Mouse (Mus musculus) CH12.LX (cell line): Measurements from ENCODE around the gene Ap1s3. TPM values are rescaled to one million over a fixed set of nuclear protein-coding genes. Genes with fewer than 3 reads are reported as not detected.

ENCODE experiments used
- DNase-seq: peaks from one replicate; pipeline ENCODE4 v3.0.0-alpha.2; 2013; ENCODE audit errors: extremely low read depth
- H3K27ac ChIP-seq: 2 replicates; pipeline ENCODE4 v1.5.1; 2012; ENCODE audit warnings: low read depth, mild to moderate bottlenecking, control low read depth, moderate library complexity; ENCODE audit not compliant: insufficient read depth
- H3K27me3 ChIP-seq: replicated peaks from 2 replicates; pipeline ENCODE3; 2012; ENCODE audit warnings: inconsistent platforms
- H3K36me3 ChIP-seq, 2 experiments: replicated peaks in 1 of 2; 2 replicates each; pipeline versions ENCODE3 to v1.6.1; 2012; ENCODE audit warnings: inconsistent platforms in 1 of 2, low read length in 1 of 2, mild to moderate bottlenecking in 1 of 2, mixed read lengths in 1 of 2, moderate library complexity in 1 of 2; ENCODE audit not compliant: control insufficient read depth in 1 of 2, insufficient read depth in 1 of 2
- H3K4me1 ChIP-seq, 2 experiments: 2 replicates each; pipeline ENCODE4 v1.6.1; 2012; ENCODE audit warnings: inconsistent platforms in 1 of 2, moderate library complexity in 1 of 2; ENCODE audit not compliant: insufficient read depth in 2 of 2, control insufficient read depth in 1 of 2
- H3K4me2 ChIP-seq: 2 replicates; pipeline ENCODE4 v1.6.1; 2012; ENCODE audit warnings: low read depth, mild to moderate bottlenecking, control low read depth; ENCODE audit not compliant: poor library complexity, insufficient read depth, severe bottlenecking
- H3K4me3 ChIP-seq, 3 experiments: fragments of 150-350 bp in 1 of 3; sonication (generic) in 1 of 3; replicated peaks in 1 of 3; 2 replicates each; pipeline versions ENCODE3 to v1.5.1; 2011 to 2012; ENCODE audit warnings: low read depth in 2 of 3, low read length in 2 of 3, mild to moderate bottlenecking in 2 of 3, moderate library complexity in 2 of 3, control low read depth in 1 of 3, improper control_type of control experiment in 1 of 3, inconsistent platforms in 1 of 3, mixed read lengths in 1 of 3; ENCODE audit not compliant: poor library complexity in 1 of 3
- H3K79me2 ChIP-seq: replicated peaks from 2 replicates; pipeline ENCODE4 v1.6.1; 2012; ENCODE audit warnings: mild to moderate bottlenecking, moderate library complexity; ENCODE audit not compliant: control insufficient read depth, poor library complexity, insufficient read depth, severe bottlenecking; ENCODE audit errors: extremely low read depth
- H3K9ac ChIP-seq: 2 replicates; pipeline ENCODE4 v1.6.1; 2012; ENCODE audit warnings: low read depth, mild to moderate bottlenecking, control low read depth, moderate library complexity; ENCODE audit not compliant: insufficient read depth
- H3K9me3 ChIP-seq: replicated peaks from 2 replicates; pipeline ENCODE3; 2012; ENCODE audit warnings: low read length, inconsistent platforms, mixed read lengths
- BHLHE40 ChIP-seq: IDR thresholded peaks from 2 replicates; pipeline ENCODE4 v1.6.1; 2011; ENCODE audit warnings: mild to moderate bottlenecking, low read depth, low read length, improper control_type of control experiment
- CHD2 ChIP-seq: IDR thresholded peaks from 2 replicates; pipeline ENCODE4 v1.6.1; 2011; ENCODE audit warnings: low read length, improper control_type of control experiment
- ELF1 ChIP-seq: IDR thresholded peaks from 2 replicates; pipeline ENCODE4 v1.6.1; 2014; ENCODE audit warnings: low read depth, mild to moderate bottlenecking, inconsistent platforms, low read length, improper control_type of control experiment
- JUN ChIP-seq: IDR thresholded peaks from 2 replicates; pipeline ENCODE4 v1.6.1; 2011; ENCODE audit warnings: low read depth, mild to moderate bottlenecking, low read length, improper control_type of control experiment, moderate library complexity; ENCODE audit not compliant: insufficient read depth
- KAT2A ChIP-seq: IDR thresholded peaks from 2 replicates; pipeline ENCODE4 v1.6.1; 2012; ENCODE audit warnings: low read length, improper control_type of control experiment, inconsistent platforms; ENCODE audit not compliant: insufficient replicate concordance
- MEF2A ChIP-seq: IDR thresholded peaks from 2 replicates; pipeline ENCODE4 v1.6.1; 2014; ENCODE audit warnings: low read depth, mild to moderate bottlenecking, inconsistent platforms, low read length, improper control_type of control experiment, borderline replicate concordance
- MYC ChIP-seq: IDR thresholded peaks from 2 replicates; pipeline ENCODE4 v1.6.1; 2011; ENCODE audit warnings: low read depth, mild to moderate bottlenecking, improper control_type of control experiment, low read length
- NRF1 ChIP-seq: IDR thresholded peaks from 2 replicates; pipeline ENCODE4 v1.6.1; 2014; ENCODE audit warnings: low read depth, mild to moderate bottlenecking, inconsistent platforms, low read length, improper control_type of control experiment, moderate library complexity
- POLR2A ChIP-seq: IDR thresholded peaks from 2 replicates; pipeline ENCODE4 v1.6.1; 2011; ENCODE audit warnings: low read depth, mild to moderate bottlenecking, improper control_type of control experiment, low read length
- SIN3A ChIP-seq: IDR thresholded peaks from 2 replicates; pipeline ENCODE4 v1.6.1; 2012; ENCODE audit warnings: low read length, improper control_type of control experiment, inconsistent platforms
- SMC3 ChIP-seq: IDR thresholded peaks from 2 replicates; pipeline ENCODE4 v1.6.1; 2011; ENCODE audit warnings: low read depth, low read length, improper control_type of control experiment
- TCF12 ChIP-seq: IDR thresholded peaks from 2 replicates; pipeline ENCODE4 v1.6.1; 2014; ENCODE audit warnings: low read depth, mild to moderate bottlenecking, inconsistent platforms, low read length, improper control_type of control experiment
- USF2 ChIP-seq: conservative IDR thresholded peaks from 2 replicates; pipeline ENCODE4 v1.6.1; 2011; ENCODE audit warnings: low read depth, low read length, improper control_type of control experiment
- ZC3H11A ChIP-seq: IDR thresholded peaks from 2 replicates; pipeline ENCODE4 v1.6.1; 2012; ENCODE audit warnings: low read depth, mild to moderate bottlenecking, inconsistent platforms, low read length, improper control_type of control experiment
- ZKSCAN1 ChIP-seq: IDR thresholded peaks from 2 replicates; pipeline ENCODE4 v1.6.1; 2012; ENCODE audit warnings: low read depth, inconsistent platforms, low read length, improper control_type of control experiment, borderline replicate concordance
- dilution Hi-C: fragments of 300-500 bp; cut with MboI; formaldehyde crosslinking; loops from 2 replicates; pipeline ENCODE4 v1.14.3; 2020; ENCODE audit warnings: low sequenced_read_pairs; ENCODE audit not compliant: extremely low pct_unique_long_range_greater_than_20kb, extremely low pct_ligation_motif_present
- in situ Hi-C: fragments of 300-500 bp; cut with MboI; formaldehyde crosslinking; loops from 3 replicates; pipeline ENCODE4 v1.14.3; 2019; ENCODE audit warnings: low sequenced_read_pairs, low pct_ligation_motif_present, low pct_unique_long_range_greater_than_20kb, mixed read lengths
- polyA plus RNA-seq: library from polyadenylated mRNA; unstranded; fragments of >175 nt; gene quantifications from 2 replicates; pipeline ENCODE4 v1.2.1, GENCODE M21; 2012; ENCODE audit warnings: low read depth; ENCODE audit not compliant: insufficient read length
- total RNA-seq, 2 experiments: library from RNA; depleted of rRNA; stranded (reverse); fragments of 300-350 nt in 1 of 2; fragments of >200 nt in 1 of 2; gene quantifications; 2 replicates each; pipeline ENCODE4 v1.2.3; 2012 to 2014

Gene Ap1s3
- total and polyA plus RNA-seq, 3 experiments, result 10.5 to 36.6 (median 13.9) TPM

DNA sequence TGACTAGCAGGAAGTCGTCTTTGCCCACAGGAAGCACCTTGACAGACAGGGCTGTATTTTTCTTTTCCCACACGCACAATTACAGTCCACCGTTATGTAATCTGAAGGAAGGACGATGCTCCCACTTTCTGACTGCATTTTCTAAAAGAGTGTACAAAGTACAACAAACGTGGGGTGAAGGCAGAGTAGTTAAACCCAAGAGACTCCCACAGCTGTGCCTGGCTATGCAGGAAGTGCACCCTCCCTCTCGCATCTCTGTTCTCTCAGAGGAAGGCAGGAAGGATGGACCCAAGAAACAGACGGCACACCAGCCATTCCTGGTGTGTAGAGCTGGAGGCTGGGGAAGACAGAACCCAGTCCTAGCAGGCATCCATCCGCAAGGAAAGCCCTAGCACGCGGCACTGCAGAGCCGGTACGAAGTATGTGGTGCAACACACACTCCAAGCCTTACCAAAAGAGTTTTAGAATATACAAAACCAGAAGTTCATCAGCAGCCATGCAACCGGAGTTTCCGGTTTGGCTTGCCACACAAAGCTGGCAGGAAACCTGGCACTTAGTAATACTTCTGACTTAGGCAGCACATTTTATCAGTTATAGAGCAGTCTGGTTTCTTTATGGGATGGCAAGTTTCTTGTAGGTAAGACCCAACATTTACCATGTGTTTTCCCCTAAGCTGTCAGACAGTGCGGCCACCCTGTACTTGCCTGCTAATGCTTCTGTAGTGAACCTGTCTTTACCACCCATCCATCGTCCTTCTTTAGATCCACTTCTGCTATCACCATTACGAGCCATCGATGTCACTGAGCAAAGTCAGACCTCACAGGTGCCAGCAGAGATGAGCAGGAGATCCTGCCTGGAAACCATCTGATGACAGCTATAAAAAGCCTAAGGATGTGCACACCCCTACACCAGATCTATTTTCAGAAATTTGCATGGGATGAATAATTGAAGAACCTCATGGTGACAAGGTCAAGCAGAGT, 39.7 kb upstream of the Ap1s3 start:
- dilution Hi-C loops (no loop called here), in situ Hi-C loops (no loop called here)
- Histone ChIP-seq H3K27me3 (no peaks in the 10 kb centered on the region), H3K79me2 (no peaks in the 10 kb centered on the region), H3K36me3 (peaks cover 45 to 78% of the 10 kb centered on the region in 2 experiments), H3K9ac (no peak overlapping the region), H3K4me2 (no peak overlapping the region), H3K9me3 (no peaks in the 10 kb centered on the region), H3K4me1 (peaks cover 0 to 15% of the 10 kb centered on the region in 2 experiments; a peak in 2 of 4 replicates), H3K4me3 (no peak overlapping the region), H3K27ac (no peak overlapping the region)
- no peak for DNase-seq
- TF ChIP-seq JUN (no peak), POLR2A (no peak), SMC3 (no peak), BHLHE40 (no peak), TCF12 (no peak), MYC (no peak), MEF2A (no peak), SIN3A (no peak), NRF1 (no peak)

DNA sequence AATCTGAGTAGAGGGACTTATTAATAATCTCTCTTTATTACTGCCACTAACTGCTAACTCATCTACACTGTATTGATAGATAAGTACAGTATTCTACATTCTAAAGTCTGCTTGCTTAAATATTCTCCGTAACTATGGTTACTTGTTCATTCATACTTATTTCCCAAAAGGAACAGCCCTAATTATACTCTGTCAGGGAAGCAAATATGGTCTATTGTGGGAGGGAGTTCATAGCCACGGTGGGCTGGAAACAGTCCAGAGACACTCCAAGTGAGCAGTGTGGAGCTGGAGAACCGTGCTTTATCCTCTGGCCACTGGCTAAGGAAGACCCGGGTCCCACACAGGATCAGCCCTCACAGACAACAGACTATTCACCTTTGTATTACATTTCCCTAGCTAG, 38.9 kb upstream of the Ap1s3 start:
- H3K9ac ChIP-seq, result no peak overlapping the region
- H3K36me3 ChIP-seq, result peaks cover 50 to 85% of the 10 kb centered on the region in 2 experiments
- dilution Hi-C loops, result no loop called here
- H3K4me3 ChIP-seq, result no peak overlapping the region
- DNase-seq, result no peak
- no peaks in the 10 kb centered on the region for H3K9me3 ChIP-seq
- no peak for TF ChIP-seq BHLHE40
- TF ChIP-seq KAT2A, result no peak
- no peak for TF ChIP-seq ZKSCAN1
- no peak for TF ChIP-seq CHD2
- no peak for TF ChIP-seq ELF1
- no peak for TF ChIP-seq SIN3A
- TF ChIP-seq ZC3H11A, result no peak
- no peak for TF ChIP-seq USF2
- no peaks in the 10 kb centered on the region for H3K27me3 ChIP-seq
- H3K27ac ChIP-seq, result no peak overlapping the region
- no peak overlapping the region for H3K4me2 ChIP-seq
- no peaks in the 10 kb centered on the region for H3K79me2 ChIP-seq
- in situ Hi-C loops, result no loop called here
- H3K4me1 ChIP-seq, result peaks cover 0 to 15% of the 10 kb centered on the region in 2 experiments; a peak in 2 of 4 replicates
